Mouse (Mus musculus): Measurements from ENCODE around the gene Riok1. TPM values are rescaled to one million over a fixed set of nuclear protein-coding genes. Genes with fewer than 3 reads are reported as not detected.
A peak's percentile ranks its signal among the peaks of the same experiment; 100 is the strongest.

Gene Riok1
- total RNA-seq (2014; rRNA removed) (27.9 and 31.1 TPM in 2 replicates), polyA plus RNA-seq (2015; fragmentation: Nextera tagmentation; extraction: Ambion mirVana) (44.0 and 44.7 TPM in 2 replicates)

DNA sequence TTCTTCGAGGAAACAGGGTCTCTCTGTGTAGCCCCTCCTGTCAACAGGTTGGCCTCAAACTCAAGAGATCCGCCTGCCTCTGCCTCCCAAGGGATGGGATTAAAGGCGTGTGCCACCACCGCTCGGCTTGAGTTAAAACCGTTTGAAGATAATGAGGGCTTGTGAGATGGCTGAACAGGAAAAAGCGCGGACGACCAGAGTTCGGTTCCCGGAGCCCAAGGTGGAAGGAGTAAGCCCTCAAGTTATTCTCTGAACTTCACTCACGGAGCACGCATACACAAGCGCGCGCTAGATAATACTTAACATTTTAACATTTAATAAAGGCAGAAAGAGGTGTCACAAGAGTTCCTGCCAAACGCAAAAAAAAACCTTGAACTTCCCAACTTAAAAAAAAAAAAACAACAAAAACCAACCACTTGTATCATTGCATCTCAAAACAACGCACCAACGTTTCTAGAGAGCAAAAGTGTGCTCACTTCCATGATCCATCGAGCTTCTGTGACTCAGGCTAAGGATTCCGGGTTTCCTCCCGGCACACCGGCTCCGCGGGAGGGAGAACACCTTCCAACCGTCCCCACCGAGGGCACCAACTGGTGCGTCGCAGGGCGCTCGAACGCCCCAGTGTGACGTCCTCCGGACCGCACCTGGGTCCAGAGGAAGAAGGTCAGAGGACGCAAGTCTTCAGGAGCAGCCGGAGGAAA, at the start of gene Riok1:
Riok1 (plus strand) TSS at position 653 of the 701 bp plus-strand sequence.
- DNase-seq (ENCODE audit: low spot score) (no peak), ATAC-seq (no peak)
- peaks cover 13% of the 10 kb centered on the region for H3K36me3 ChIP-seq (ENCODE audit: insufficient read depth, low read length)
- H3K4me2 ChIP-seq (ENCODE audit: low read depth, low read length) = peak within 1 kb of the TSS; percentile 71
- H3K9ac ChIP-seq (replicated peaks; ENCODE audit: low read length) = peak within 1 kb of the TSS; percentile 74
- H3K27me3 ChIP-seq (ENCODE audit: insufficient read depth, low read length) = no peaks in the 10 kb centered on the region
- H3K27ac ChIP-seq = peak within 1 kb of the TSS; percentile 83
- H3K9me3 ChIP-seq (ENCODE audit: low read length) = no peaks in the 10 kb centered on the region
- H3K4me3 ChIP-seq (ENCODE audit: low read length) = peak within 1 kb of the TSS; percentile 61
- H3K4me1 ChIP-seq (ENCODE audit: insufficient read depth, low read length) = peaks cover 13% of the 10 kb centered on the region; the same call in 1 of the 2 replicates
- WGBS = 10% methylated on average over 37 of the region's 37 CpGs
- no peak for TF ChIP-seq CTCF (IDR thresholded peaks at IDR 0.05; ENCODE audit: low read depth)

DNA sequence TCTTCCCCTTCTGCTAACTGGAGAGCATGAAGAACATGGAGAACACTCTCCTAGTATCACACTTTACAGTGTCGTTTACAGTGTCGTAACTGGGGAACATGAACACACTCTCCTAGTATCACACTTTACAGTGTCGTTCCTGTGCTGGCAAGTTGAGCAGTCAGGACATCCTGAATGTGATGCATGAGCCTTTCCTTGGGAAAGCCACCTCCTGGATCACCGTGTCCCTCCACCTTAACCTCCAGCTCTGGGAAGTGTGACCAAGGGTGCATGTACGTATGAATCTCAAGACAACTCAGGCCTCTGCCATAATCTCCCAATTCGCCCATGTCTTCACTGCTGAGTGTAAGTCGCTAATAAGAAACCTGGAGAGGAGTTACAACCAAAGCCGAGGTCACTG, 47.1 kb upstream of the Riok1 start:
- Histone ChIP-seq H3K9me3 (ENCODE audit: low read length) (no peaks in the 10 kb centered on the region), H3K4me3 (ENCODE audit: low read length) (no peak overlapping the region), H3K9ac (replicated peaks; ENCODE audit: low read length) (no peak overlapping the region), H3K36me3 (ENCODE audit: insufficient read depth, low read length) (peaks cover 44% of the 10 kb centered on the region), H3K27me3 (ENCODE audit: insufficient read depth, low read length) (no peaks in the 10 kb centered on the region), H3K4me2 (ENCODE audit: low read depth, low read length) (no peak overlapping the region), H3K27ac (no peak overlapping the region), H3K4me1 (ENCODE audit: insufficient read depth, low read length) (no peaks in the 10 kb centered on the region)
- no peak for DNase-seq (ENCODE audit: low spot score)
- TF ChIP-seq CTCF (IDR thresholded peaks at IDR 0.05; ENCODE audit: low read depth) = no peak
- 95% methylated on average over 8 of the region's 8 CpGs for WGBS
- no peak for ATAC-seq

DNA sequence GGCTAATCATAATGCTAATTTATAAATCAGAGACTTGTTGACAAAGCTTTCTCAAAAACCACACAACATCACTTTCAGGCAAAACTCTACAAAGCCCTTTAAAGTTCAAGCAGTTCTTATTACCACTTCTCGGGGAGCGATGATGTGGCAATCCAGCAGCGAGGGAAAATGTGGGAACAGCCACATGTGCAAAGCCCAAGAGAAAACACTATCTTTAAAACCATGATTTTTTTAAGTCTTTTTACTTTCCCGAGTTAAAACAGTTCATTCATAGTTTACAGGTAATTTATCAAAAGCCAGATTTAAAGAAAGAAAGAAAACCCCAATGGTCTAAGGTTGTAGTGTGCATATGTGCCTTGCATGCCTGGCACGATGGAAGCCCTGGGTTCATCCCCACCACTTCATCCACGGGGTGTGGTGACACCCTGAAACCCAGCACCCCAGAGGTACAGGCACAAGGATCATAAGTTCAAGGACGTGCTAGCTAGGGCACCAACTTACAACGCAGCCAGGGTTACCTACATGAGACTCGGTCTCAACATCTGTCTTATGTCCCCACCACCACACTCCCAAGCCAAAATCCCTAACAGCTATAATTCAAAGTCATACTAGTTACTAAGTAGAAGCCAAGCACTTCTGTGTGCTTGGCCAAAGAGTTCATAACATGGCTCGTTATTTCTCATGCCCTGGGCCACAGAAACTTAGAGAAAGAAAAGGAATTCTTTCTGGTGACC, 44.0 kb upstream of the Riok1 start:
- no peak overlapping the region for H3K27ac ChIP-seq
- no peak for TF ChIP-seq CTCF (IDR thresholded peaks at IDR 0.05; ENCODE audit: low read depth)
- DNase-seq (ENCODE audit: low spot score) = no peak

DNA sequence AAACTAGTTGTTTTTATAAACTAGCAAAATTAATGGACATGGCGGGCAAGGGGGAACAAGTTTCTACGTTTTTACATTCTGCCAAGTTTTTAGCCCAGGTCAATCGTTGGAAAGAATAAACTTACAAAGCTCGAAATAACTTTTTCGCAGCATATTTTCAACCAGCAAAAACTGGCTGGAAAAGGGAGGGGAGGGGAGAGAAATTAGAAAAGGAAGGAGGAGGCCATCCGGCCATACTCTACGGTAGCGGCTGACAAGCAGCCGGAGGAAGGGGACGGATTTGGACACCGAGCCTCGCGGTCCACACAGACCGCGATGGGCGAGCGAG, 43.5 kb upstream of the Riok1 start:
- WGBS = under 1% methylated on average over 17 of the region's 17 CpGs
- Histone ChIP-seq H3K27ac (peak overlapping the region; percentile 95), H3K27me3 (ENCODE audit: insufficient read depth, low read length) (no peaks in the 10 kb centered on the region), H3K36me3 (ENCODE audit: insufficient read depth, low read length) (peaks cover 22% of the 10 kb centered on the region; the same call in 1 of the 2 replicates), H3K4me1 (ENCODE audit: insufficient read depth, low read length) (no peaks in the 10 kb centered on the region), H3K9ac (replicated peaks; ENCODE audit: low read length) (peak overlapping the region; percentile 92), H3K9me3 (ENCODE audit: low read length) (no peaks in the 10 kb centered on the region), H3K4me2 (ENCODE audit: low read depth, low read length) (peak overlapping the region; percentile 73), H3K4me3 (ENCODE audit: low read length) (peak overlapping the region; percentile 79)
- ATAC-seq = no peak
- DNase-seq (ENCODE audit: low spot score) = no peak
- TF ChIP-seq CTCF (IDR thresholded peaks at IDR 0.05; ENCODE audit: low read depth) = no peak

More for the DNA sequence above, 44.0 kb upstream of the Riok1 start:
- Histone ChIP-seq H3K4me1 (ENCODE audit: insufficient read depth, low read length) (no peaks in the 10 kb centered on the region), H3K27me3 (ENCODE audit: insufficient read depth, low read length) (no peaks in the 10 kb centered on the region), H3K36me3 (ENCODE audit: insufficient read depth, low read length) (peaks cover 22% of the 10 kb centered on the region; the same call in 1 of the 2 replicates), H3K4me3 (ENCODE audit: low read length) (peak overlapping the region; percentile 79), H3K9ac (replicated peaks; ENCODE audit: low read length) (peak overlapping the region; percentile 92), H3K4me2 (ENCODE audit: low read depth, low read length) (peak overlapping the region; percentile 73), H3K9me3 (ENCODE audit: low read length) (no peaks in the 10 kb centered on the region)
- WGBS = 11% methylated on average over 10 of the region's 10 CpGs
- ATAC-seq = no peak

DNA sequence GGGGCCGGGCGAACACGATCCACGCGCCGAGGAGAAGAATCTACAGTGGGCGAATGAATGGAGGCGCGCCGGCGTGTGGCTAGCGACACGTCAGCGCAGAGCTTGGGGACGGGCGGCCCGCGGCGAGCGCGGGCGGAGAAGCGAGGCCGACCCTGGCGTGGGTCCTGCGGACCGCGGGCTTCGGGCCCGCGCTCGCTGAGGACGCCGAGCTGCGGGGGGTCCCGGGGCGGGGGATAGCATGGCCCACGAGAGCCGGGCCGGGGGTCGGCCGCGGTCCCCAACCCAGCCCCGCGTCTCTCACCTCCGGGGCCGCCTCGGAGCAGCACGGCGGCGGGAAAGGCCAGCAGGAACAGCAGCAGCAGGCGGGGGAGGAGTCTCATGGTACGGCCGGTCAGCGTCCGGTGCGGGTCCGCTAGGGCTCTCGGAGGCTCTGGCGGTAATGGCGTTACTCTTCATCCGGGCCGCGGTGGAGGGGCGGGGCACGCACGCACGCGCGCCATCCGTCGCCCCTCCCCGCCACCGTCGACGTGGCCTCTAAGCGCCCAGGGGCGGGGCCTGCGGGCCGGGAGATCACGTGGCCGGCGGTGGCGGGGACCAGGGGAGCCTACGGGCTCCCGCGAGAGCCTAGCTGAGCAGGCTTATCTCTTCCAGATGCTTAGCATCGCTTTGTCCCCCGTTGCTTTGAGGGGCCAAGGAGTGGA, 42.9 kb upstream of the Riok1 start, which contains the start of gene Ssr1:
Ssr1 (minus strand) TSS at position 514 of the 701 bp plus-strand sequence.
- Histone ChIP-seq H3K9me3 (ENCODE audit: low read length) (no peaks in the 10 kb centered on the region), H3K4me2 (ENCODE audit: low read depth, low read length) (peak within 1 kb of the TSS; percentile 73), H3K4me3 (ENCODE audit: low read length) (peak within 1 kb of the TSS; percentile 79), H3K4me1 (ENCODE audit: insufficient read depth, low read length) (no peaks in the 10 kb centered on the region), H3K36me3 (ENCODE audit: insufficient read depth, low read length) (peaks cover 18% of the 10 kb centered on the region; the same call in 1 of the 2 replicates), H3K27ac (peak within 1 kb of the TSS; percentile 95), H3K27me3 (ENCODE audit: insufficient read depth, low read length) (no peaks in the 10 kb centered on the region), H3K9ac (replicated peaks; ENCODE audit: low read length) (peak within 1 kb of the TSS; percentile 92)
- DNase-seq (ENCODE audit: low spot score) (peak; percentile 99), ATAC-seq (peak; percentile 99)
- no peak for TF ChIP-seq CTCF (IDR thresholded peaks at IDR 0.05; ENCODE audit: low read depth)
- under 1% methylated on average over 84 of the region's 89 CpGs for WGBS

DNA sequence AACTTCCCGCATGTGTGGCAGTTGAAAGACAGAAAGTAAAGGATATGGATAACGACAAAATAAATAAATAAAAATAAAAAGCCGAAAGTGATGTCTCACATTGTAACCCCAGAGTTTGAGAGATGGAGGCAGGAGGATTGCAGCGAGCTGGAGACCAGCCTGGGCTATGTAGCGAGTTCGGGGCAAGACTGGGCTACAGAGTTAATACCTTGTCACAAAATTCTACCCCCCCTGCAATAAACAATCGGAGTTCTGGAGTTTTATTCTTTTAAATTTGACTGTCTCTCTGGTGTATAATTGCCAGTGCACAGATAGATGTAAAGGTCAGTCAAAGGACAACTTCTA, 42.4 kb upstream of the Riok1 start:
- 15% methylated on average over 7 of the region's 7 CpGs for WGBS
- peak; percentile 57 for ATAC-seq
- Histone ChIP-seq H3K9me3 (ENCODE audit: low read length) (no peaks in the 10 kb centered on the region), H3K27ac (peak overlapping the region; percentile 95; the same call in 1 of the 2 replicates), H3K9ac (replicated peaks; ENCODE audit: low read length) (peak overlapping the region; percentile 92), H3K4me1 (ENCODE audit: insufficient read depth, low read length) (no peaks in the 10 kb centered on the region), H3K27me3 (ENCODE audit: insufficient read depth, low read length) (no peaks in the 10 kb centered on the region), H3K36me3 (ENCODE audit: insufficient read depth, low read length) (peaks cover 18% of the 10 kb centered on the region; the same call in 1 of the 2 replicates), H3K4me3 (ENCODE audit: low read length) (peak overlapping the region; percentile 79), H3K4me2 (ENCODE audit: low read depth, low read length) (peak overlapping the region; percentile 73)
- no peak for TF ChIP-seq CTCF (IDR thresholded peaks at IDR 0.05; ENCODE audit: low read depth)
- no peak for DNase-seq (ENCODE audit: low spot score)
